Mouse (Mus musculus) retina, postnatal 7 days (tissue): ENCODE data around the gene Ier5.

Experiments used
- DNase-seq: peaks from one replicate; pipeline ENCODE4 v3.0.0-alpha.2; 2012; ENCODE audit warnings: low read depth, low spot score

The Ier5 gene

DNA sequence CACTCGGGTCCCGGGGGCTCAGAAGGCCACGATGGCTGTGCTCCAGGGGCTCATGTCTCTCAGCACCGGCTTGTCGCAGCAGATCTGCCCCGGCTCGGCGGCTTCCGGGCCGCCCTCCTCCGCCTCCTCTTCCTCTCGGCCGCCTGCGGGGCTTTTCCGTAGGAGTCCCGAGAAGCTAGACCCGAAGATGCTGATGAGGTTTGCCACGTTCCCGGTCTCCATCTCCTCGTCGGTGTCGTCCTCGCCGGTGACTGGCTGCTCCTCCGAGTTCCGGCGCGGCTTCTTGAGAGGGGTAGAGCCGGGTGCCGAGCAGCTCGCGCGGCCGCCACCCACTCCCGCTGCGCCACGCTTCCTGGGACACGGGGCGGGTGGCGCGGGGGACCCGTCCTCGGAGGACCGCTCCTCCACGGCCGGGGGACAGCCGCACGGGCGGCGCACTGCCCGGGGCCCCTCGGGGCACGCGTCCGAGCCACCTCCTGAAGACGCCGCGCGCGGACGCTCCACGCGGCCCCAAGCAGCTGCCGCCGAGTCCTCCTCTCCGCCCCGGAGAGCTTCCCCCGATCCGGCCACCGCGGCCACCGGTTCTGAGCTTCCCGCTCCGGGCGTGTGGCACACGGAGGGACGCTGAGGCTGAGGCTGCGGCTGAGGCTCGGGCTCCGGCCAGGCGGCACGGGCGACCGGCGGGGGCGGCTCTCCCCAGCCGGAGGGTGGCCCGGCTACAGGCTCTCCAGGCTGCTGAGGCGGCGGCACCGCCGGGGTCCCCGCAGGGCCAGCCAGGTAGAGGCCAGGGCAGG, 753 bp downstream of the Ier5 start:
- DNase-seq: peak; percentile 29

- DNase-seq: no peak
Observed at GRCm38 (mm10) chr1:155097931-155098485, 1.4 kb downstream of the Ier5 start.

GRCm38 (mm10) chr1:155097354-155097753, 2.1 kb downstream of the Ier5 start:
- no peak for DNase-seq

DNA sequence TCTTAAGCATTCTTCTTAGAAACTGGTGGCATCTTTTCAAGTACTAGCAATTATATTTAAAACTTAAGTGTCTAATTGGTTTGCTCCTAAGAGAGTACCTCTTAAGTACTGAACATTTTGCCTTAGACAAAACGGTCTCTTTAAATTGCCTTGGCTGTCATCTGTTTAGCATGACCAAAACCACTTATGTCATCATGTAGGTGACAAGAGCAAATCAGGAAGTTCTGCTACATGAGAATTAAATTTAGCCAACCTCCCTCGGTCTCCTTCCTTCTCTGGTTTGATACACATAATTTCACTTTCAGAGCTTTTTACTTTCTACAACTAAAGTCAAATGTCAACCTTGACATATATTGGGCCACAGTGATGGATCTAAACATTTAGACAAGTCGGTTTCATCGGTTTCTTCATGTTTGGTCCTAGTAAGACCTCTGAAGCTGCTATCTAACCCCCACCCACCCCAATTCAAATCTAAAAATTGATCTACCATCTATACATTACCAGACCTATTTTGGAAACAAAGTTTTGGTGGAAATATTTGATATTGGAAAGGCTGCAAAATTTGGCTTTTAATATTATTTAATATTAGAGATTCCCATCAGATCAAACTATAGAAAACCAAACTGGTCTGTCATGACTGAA, 2.7 kb downstream of the Ier5 start:
- no peak for DNase-seq

DNA sequence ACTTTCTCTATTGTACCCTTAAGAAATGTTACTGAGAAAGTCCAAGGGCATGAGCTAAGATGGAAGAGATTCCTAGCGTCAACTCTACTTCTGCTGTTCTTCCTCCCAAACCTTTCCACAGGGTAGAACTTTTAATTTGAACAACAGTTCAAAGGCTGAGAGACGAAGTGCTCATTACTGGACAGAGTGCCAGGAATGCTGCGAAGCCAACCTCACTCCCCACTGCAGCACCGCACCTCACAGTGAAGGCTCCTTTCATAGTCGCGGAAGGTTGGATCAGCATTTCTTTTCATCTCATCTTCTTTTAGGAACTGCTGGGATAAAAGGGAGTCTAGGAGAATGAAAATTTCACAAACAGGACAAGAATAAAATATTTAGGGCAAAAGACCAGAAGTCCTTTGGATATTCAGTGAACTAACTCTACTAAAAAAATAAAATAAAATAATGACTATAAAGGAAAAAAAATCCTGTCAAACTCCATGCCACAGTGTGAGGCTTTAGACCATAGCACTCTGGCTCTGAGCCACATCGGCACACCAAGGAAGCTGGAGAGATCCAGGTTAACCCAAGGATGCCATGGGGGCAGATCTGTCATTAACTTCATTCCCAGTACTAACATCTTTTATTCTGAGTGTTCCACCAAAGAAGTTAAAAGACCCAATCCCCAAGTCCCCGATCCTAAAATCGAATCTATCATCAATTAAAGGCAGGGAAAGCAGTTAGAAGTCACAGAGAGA, 5.3 kb downstream of the Ier5 start:
- no peak for DNase-seq

GRCm38 (mm10) chr1:155093145-155093791, 6.2 kb downstream of the Ier5 start:
- DNase-seq: no peak

- DNase-seq: peak; percentile 51
Observed at GRCm38 (mm10) chr1:155091842-155092800, 7.3 kb downstream of the Ier5 start.

GRCm38 (mm10) chr1:155091374-155091841, 8.0 kb downstream of the Ier5 start:
- DNase-seq: no peak

DNA sequence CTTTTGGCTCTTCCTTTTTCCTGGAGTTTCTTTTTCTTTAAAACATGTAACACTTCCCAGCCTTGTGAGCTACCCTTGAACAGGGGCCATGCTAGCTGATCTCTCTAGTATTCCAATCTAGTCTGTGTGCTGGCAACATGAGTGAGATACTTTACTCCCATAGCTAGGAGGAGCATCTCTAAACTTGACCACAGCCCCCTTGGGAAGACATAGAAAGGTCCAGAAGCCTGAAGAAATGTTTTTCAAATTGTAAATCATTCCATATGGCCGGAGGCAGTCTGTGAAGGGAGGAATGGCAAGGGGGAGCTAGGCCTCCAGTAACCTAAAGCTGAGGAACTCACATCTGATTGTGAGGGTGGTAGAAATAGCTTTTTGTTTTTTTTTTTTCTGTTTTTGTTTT, 8.7 kb downstream of the Ier5 start:
- no peak for DNase-seq

DNA sequence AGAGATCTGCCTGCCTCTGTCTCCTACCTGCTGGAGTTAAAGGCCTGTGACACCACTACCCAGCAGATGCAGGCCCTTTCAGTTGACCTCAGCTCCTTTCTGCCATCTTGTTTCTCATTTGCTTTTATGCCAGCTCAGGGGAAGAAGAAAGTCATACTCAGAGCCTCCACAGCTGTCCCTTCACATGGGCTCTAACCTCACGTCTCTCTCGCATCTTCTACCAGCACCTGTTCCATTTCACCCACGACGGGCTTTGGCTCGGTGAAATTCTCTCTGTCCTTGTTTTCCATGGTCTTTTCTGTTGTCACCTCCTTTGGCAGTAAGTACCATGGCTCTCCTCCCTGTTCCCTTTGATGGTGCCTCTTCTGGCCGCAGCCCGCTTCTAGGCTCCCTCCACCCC, 9.1 kb downstream of the Ier5 start:
- no peak for DNase-seq

- DNase-seq: no peak
Observed at GRCm38 (mm10) chr1:155088847-155089603, 10.4 kb downstream of the Ier5 start.

DNA sequence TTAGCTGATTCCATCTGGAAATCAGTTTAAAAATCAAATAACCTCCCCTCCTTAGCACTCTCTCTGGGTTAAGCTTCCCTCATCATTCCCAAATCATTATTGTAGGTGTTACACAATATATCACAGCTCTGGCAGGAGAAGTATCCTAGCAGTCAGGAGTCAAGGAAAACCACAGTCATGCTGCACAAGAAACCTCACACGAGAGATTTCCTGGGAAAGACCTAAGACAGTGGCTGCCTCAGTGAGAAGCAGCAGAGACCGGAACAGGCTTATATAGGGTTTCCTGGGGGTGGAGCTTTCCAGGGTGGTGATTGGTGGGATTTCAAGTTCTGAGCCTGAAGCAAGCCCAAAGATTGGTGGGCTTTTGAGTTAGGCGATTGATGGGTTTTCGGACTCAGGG, 11.4 kb downstream of the Ier5 start:
- DNase-seq: no peak

- no peak for DNase-seq
Observed at GRCm38 (mm10) chr1:155086893-155087292, 12.5 kb downstream of the Ier5 start.

DNA sequence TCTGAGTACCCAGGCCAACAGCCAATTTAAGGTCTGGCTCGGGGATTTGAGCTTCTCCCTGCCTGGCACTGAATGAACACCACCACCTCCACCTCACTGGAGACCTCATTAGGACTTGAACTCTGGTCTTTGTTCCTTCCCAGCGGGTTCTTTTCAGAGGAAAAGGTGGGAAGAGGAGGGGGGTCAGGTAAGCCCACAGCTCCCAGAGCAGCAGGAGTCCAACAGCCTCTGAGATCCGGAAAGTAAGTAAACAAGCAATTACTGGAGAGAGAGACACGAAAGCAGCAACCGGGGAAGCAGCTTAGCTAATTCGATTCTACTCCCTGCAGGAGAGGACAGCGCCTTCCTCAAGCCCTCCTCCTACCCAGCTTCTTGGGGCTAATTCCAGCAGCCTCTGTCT, 13.0 kb downstream of the Ier5 start:
- no peak for DNase-seq

DNA sequence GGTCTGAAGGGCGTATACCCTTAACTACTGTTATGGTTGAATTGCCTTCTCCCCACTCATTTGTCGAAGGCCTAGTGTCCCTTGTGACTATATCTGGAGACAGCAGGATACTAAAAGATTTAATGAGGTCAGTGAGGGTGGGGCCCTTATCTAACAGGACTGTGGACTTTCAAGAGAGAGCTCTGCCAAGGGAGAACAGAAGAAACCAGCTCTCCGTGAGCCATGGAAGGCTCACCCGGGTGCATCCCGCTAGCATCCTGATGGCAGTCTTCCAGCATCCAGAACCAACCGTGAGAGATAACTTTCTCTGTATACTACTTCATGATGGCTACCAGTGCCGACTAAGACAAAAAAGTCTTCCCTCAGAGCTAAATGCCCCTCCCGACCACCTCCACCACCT, 14.6 kb downstream of the Ier5 start:
- no peak for DNase-seq

GRCm38 (mm10) chr1:155083271-155084265, 15.9 kb downstream of the Ier5 start:
- peak; percentile 86 for DNase-seq

DNA sequence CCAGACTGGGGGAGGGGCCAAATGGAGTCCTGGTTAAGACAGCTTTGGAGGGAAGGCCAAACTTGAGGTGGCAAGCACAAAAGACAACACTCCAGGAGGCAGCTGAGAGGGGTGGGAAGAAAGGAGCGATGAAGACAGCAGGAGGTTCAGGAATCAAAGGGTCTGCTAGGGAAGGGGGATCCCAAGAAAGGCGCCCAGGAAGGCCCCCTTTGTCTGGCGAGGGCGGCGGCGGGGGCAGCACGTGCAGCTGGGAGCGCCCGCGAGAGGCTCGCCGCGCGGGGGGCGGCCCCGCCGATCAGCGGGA, 16.5 kb downstream of the Ier5 start:
- DNase-seq: peak; percentile 36

DNA sequence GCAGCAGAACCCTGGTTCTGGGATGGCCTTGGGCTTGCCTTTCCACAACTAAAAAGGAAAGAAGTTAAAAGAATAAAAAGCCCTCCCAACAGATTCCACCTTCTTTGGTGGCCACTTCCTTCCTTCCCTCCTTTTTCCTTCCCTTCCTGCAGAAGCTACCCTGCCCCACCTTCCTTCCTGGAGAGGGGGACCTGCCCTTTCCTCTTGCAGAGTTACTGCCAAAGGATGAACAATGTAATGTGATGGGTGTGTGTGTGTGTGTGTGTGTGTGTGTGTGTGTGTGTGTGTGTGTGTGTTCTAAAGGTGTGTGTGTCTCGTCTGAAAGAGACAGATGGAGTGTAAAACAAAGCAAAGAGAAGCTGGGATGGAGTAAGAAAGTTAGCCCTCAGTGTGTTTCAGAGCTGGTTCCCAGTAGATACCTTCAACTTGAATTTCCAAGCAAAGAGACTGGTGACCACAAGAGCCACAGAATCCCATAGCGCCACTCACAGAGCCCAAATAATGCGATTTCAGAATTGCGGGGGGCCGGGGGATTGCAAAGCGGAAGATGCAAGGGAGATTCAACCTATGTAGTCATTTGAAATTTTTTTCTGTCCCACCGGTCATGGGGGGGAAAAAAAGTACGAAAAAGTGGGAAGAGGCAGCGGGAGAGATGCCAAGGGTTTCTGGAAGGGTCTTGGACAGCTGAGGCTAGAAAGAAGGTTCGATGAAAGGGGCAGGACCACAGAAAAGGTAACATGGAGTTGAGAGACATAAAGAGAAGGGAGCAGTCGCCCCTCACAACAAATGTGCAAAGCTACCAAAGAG, 17.1 kb downstream of the Ier5 start:
- no peak for DNase-seq
